Mouse (Mus musculus) urinary bladder, postnatal 10 days (tissue): ENCODE results near the gene Trh.

Source experiments
- DNase-seq: peaks from one replicate; pipeline ENCODE4 v3.0.0; 2022; ENCODE audit warnings: low spot score

The Trh gene

DNA sequence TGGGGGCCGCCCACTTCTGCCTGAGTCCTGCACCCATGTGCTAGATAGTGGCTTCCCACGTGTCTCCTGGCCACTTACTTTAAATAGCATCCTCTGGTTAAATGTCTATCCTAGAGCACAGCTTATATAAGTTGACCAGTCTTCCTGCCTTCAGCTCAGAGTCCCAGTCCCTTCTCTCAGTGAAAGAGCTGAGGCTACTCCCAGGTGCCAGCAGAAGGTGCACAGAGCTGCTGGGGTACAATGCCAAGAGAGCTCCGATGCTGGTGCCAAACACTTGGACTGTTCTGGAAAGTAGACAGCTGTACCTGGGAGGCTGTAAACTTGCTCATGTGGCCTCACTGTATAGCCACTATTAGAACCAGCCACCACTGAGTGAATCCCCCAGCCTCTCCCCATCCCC, 22.4 kb downstream of the Trh start:
- no peak for DNase-seq

- no peak for DNase-seq
These were observed 22.8 kb downstream of the Trh start for GRCm38 (mm10) chr6:92221604-92222003.

GRCm38 (mm10) chr6:92219445-92219844, 25.0 kb downstream of the Trh start:
- no peak for DNase-seq

DNA sequence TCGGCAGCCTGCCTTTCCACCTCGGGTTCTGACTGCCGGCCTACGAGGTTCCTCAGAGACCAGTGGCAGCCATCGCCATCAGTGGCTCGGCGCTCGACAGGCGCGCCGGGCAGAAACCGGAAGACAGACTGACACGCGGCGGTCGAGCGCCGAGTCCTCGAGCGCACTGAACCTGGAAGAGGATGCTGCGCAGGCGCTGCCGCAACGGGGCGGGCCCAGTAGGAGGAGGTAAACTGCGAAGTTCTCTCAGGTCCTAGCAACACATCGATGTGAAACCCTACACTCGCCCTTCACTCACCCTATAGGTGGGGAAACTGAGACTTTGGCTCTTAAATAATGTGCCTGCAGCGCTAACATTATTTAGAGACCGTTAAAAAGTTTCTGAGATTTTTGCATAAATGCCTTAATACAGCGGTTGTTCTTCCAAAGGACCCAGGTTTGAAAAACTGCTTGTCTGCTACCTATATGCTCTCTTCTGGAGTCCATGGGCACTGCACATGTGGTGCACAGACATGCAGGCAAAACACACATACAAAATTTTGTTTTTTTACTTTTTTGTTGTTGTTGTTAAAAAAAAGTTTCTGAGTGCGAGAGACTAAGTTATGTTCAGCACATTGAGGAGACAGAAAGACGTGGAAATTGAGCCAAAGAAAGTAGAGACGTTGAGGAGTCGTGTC, 29.5 kb downstream of the Trh start, which contains the start of gene Rbsn:
Rbsn (minus strand) TSS at position 153 of the 677 bp plus-strand sequence.
- peak; percentile 64 for DNase-seq

- DNase-seq = no peak
These were observed 30.2 kb downstream of the Trh start for GRCm38 (mm10) chr6:92214055-92214772.

DNA sequence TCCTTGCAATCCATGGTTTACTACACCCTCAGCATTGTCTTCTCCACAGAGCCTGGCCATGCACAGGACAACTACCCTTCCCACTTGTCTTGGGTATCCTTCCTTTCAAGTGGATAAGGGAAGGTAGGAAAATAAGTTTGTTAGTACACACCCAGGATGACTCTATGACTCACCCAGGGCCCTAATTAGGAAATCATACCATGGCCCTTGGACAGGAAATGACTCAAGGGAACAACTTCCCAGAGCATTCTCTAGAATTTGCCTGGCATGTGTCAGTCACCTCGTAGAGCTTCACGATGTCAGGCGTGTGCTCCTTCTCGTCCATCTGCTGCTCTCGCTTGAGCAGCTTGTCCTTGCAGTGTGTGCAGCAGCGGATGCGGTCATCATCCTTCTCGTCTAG, 45.0 kb downstream of the Trh start:
- no peak for DNase-seq
